8 mouse cellular contexts compared by ENCODE assay signal in the genomic region with DNA sequence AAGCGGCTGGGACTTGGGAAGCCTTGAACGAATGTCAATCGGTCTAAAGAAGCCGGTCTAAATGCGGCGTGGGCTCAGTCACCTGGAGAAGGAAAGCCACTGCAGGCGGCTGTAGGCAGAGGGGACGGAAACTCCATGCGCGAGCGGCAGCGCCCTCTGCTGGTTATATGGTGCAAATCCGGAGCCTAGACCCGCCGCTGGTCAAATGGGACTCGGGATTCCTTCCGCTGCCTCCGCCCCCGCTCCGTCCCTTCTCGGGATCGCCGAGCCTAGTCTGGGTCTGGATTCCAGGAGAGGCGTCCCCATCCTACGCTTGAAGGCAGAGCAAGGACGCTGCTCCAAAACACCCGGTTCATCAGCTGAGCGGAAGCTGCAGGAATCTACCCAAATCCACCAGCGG. TPM values are rescaled to one million over a fixed set of nuclear protein-coding genes. Genes with fewer than 3 reads are reported as not detected.
A peak's percentile ranks its signal among the peaks of the same experiment; 100 is the strongest.
DNase-seq lines count a peak whose midpoint lies in the region; ATAC-seq lines count a peak whose summit lies in the region.

No protein-coding gene starts in this region.

- WGBS in embryonic facial prominence, embryonic 11.5 days: under 1% methylated on average over 29 of the region's 29 CpGs
- under 1% methylated on average over 29 of the region's 29 CpGs for WGBS in limb, embryonic 10.5 days
- under 1% methylated on average over 29 of the region's 29 CpGs for WGBS in midbrain, embryonic 12.5 days

- ATAC-seq in embryonic facial prominence, embryonic 11.5 days (replicated peaks; ENCODE audit: insufficient number of reproducible peaks, low FRiP score, low TSS enrichment, low read depth): peak; percentile 19; the same call in 1 of the 2 replicates
- ATAC-seq in midbrain, embryonic 12.5 days (ENCODE audit: low FRiP score, low read depth): peak; percentile 39; the same call in 1 of the 2 replicates
- no peak for ATAC-seq in erythroid progenitor cell, adult 5-6 weeks (replicated peaks; ENCODE audit: low FRiP score, poor library complexity, severe bottlenecking)

- peaks cover 26% of the 10 kb centered on the region for H3K27me3 ChIP-seq in embryonic facial prominence, embryonic 11.5 days (ENCODE audit: control insufficient read depth, insufficient read depth, low read length)
- peaks cover 71% of the 10 kb centered on the region for H3K27me3 ChIP-seq in limb, embryonic 10.5 days (ENCODE audit: low read depth, poor library complexity, severe bottlenecking)
- H3K27me3 ChIP-seq in midbrain, embryonic 12.5 days: peaks cover 74% of the 10 kb centered on the region

- no peak overlapping the region for H3K27ac ChIP-seq in embryonic facial prominence, embryonic 11.5 days (replicated peaks; ENCODE audit: low read depth, low read length)
- peak overlapping the region; percentile 50; the same call in 1 of the 2 replicates for H3K27ac ChIP-seq in limb, embryonic 10.5 days
- H3K27ac ChIP-seq in midbrain, embryonic 12.5 days (replicated peaks): no peak overlapping the region

- H3K36me3 ChIP-seq in embryonic facial prominence, embryonic 11.5 days (replicated peaks; ENCODE audit: control insufficient read depth, insufficient read depth, low read depth, low read length): no peaks in the 10 kb centered on the region
- H3K36me3 ChIP-seq in limb, embryonic 10.5 days: no peaks in the 10 kb centered on the region
- no peaks in the 10 kb centered on the region for H3K36me3 ChIP-seq in midbrain, embryonic 12.5 days

- peak overlapping the region; percentile 99 for H3K4me2 ChIP-seq in embryonic facial prominence, embryonic 11.5 days (ENCODE audit: low read depth, low read length)
- peak overlapping the region; percentile 98 for H3K4me2 ChIP-seq in midbrain, embryonic 12.5 days (replicated peaks)

- no peaks in the 10 kb centered on the region; the same call in 1 of the 2 replicates for H3K4me1 ChIP-seq in embryonic facial prominence, embryonic 11.5 days (ENCODE audit: control insufficient read depth, insufficient read depth, low read length)
- H3K4me1 ChIP-seq in limb, embryonic 10.5 days: peaks cover 54% of the 10 kb centered on the region
- peaks cover 23% of the 10 kb centered on the region for H3K4me1 ChIP-seq in midbrain, embryonic 12.5 days

- H3K9ac ChIP-seq in embryonic facial prominence, embryonic 11.5 days (replicated peaks; ENCODE audit: low read length): peak overlapping the region; percentile 18; the same call in 1 of the 2 replicates
- H3K9ac ChIP-seq in midbrain, embryonic 12.5 days (replicated peaks): peak overlapping the region; percentile 72

- H3K4me3 ChIP-seq in embryonic facial prominence, embryonic 11.5 days (ENCODE audit: low read depth, low read length): peak overlapping the region; percentile 61
- H3K4me3 ChIP-seq in limb, embryonic 10.5 days: peak overlapping the region; percentile 67
- peak overlapping the region; percentile 68 for H3K4me3 ChIP-seq in midbrain, embryonic 12.5 days

- no peaks in the 10 kb centered on the region for H3K9me3 ChIP-seq in embryonic facial prominence, embryonic 11.5 days (replicated peaks; ENCODE audit: control insufficient read depth, low read length)
- H3K9me3 ChIP-seq in limb, embryonic 10.5 days (replicated peaks): no peaks in the 10 kb centered on the region
- H3K9me3 ChIP-seq in midbrain, embryonic 12.5 days: no peaks in the 10 kb centered on the region

- peak; percentile 95 for DNase-seq in adrenal gland, postnatal 14 days
- DNase-seq in embryonic facial prominence, embryonic 11.5 days (ENCODE audit: low spot score): peak; percentile 93
- peak; percentile 93 to 97 for DNase-seq in heart, adult 18-20 months
- peak; percentile 92 for DNase-seq in kidney, adult 18-20 months
- peak; percentile 97 for DNase-seq in limb, embryonic 10.5 days (ENCODE audit: low spot score)
- DNase-seq in skeletal muscle tissue, adult 2 months (ENCODE audit: low read depth, low spot score): peak; percentile 89

RNA-seq across cellular contexts. Expression of gene Creb3l1, which starts 34.2 kb away (rescaled TPM):
- total RNA-seq in adrenal gland, postnatal 14 days (2021): 11.7 and 12.6 TPM in 2 replicates
- polyA plus RNA-seq in embryonic facial prominence, embryonic 11.5 days (2014; fragmentation: Nextera tagmentation; extraction: Ambion mirVana): 1.2 and 1.5 TPM in 2 replicates
- 1 to 10 TPM; 4.3 to 6.5 TPM for total RNA-seq in heart, adult 18-20 months (2021)
- 0.45 and 1.1 TPM in 2 replicates for polyA plus RNA-seq in limb, embryonic 10.5 days (2016; fragmentation: Nextera tagmentation; extraction: Ambion mirVana)
- 2.5 TPM in 2 replicates for polyA plus RNA-seq in midbrain, embryonic 12.5 days (2016; fragmentation: Nextera tagmentation; extraction: Ambion mirVana)
- 1.4 TPM in 1 of 2 replicates, not detected in the other for total RNA-seq in erythroid progenitor cell, adult 5-6 weeks (2015; ENCODE audit: low replicate concordance)
- 0.08 and 0.51 TPM in 2 replicates for total RNA-seq in erythroid progenitor cell, adult 5-6 weeks (2017; ENCODE audit: low replicate concordance)

RNA-seq across cellular contexts. Expression of gene Phf21a, which starts 34.4 kb away (rescaled TPM):
- total RNA-seq in adrenal gland, postnatal 14 days (2021): 68.1 and 82.3 TPM in 2 replicates
- 35.8 and 41.8 TPM in 2 replicates for polyA plus RNA-seq in embryonic facial prominence, embryonic 11.5 days (2014; fragmentation: Nextera tagmentation; extraction: Ambion mirVana)
- 10 to 100 TPM; 23.8 to 25.3 TPM for total RNA-seq in heart, adult 18-20 months (2021)
- polyA plus RNA-seq in limb, embryonic 10.5 days (2016; fragmentation: Nextera tagmentation; extraction: Ambion mirVana): 34.7 and 40.2 TPM in 2 replicates
- polyA plus RNA-seq in midbrain, embryonic 12.5 days (2016; fragmentation: Nextera tagmentation; extraction: Ambion mirVana): 45.6 and 46.8 TPM in 2 replicates
- 27.0 and 41.5 TPM in 2 replicates for total RNA-seq in erythroid progenitor cell, adult 5-6 weeks (2015; ENCODE audit: low replicate concordance)
- 2.0 and 22.5 TPM in 2 replicates for total RNA-seq in erythroid progenitor cell, adult 5-6 weeks (2017; ENCODE audit: low replicate concordance)
